Comparison of ENCODE assay signal across 17 mouse cellular contexts in genomic region chr5:57750320-57750719, GRCm38 (mm10).
"Had no signal": no experiment of that assay in that cellular context is flagged by ENCODE, and none has a peak within 500 bp of the region (broad histone marks: within the 10 kb centered on the region; RNA-seq: fewer than 3 reads in every experiment).

No protein-coding gene starts in this region.

- H3K4me1 ChIP-seq: neural tube, embryonic 12.5 days; neural tube, embryonic 13.5 days; neural tube, embryonic 15.5 days; stomach, embryonic 15.5 days had no signal

- DNase-seq: retina, postnatal 1 day; right cerebral cortex, adult 18-20 months; right cerebral cortex, postnatal 14 days; right cerebral cortex, postnatal 25 days; right cerebral cortex, postnatal 4 days; spleen, adult 18-20 months; thymus, adult 18-20 months; thymus, adult 2 months; thymus, postnatal 14 days; thymus, postnatal 25 days; thymus, postnatal 36 days; thymus, postnatal 4 days had no signal

- H3K27ac ChIP-seq: neural tube, embryonic 12.5 days; neural tube, embryonic 13.5 days; neural tube, embryonic 15.5 days; stomach, embryonic 15.5 days; stomach, postnatal 0 days had no signal

- H3K9me3 ChIP-seq: neural tube, embryonic 12.5 days; neural tube, embryonic 13.5 days; neural tube, embryonic 15.5 days; stomach, embryonic 15.5 days had no signal

- H3K4me2 ChIP-seq: neural tube, embryonic 12.5 days; neural tube, embryonic 13.5 days; neural tube, embryonic 15.5 days; stomach, embryonic 15.5 days had no signal

- H3K4me3 ChIP-seq: neural tube, embryonic 12.5 days; neural tube, embryonic 13.5 days; neural tube, embryonic 15.5 days; stomach, embryonic 15.5 days had no signal

- H3K36me3 ChIP-seq: neural tube, embryonic 12.5 days; neural tube, embryonic 13.5 days; neural tube, embryonic 15.5 days; stomach, embryonic 15.5 days had no signal

- H3K9ac ChIP-seq: neural tube, embryonic 12.5 days; neural tube, embryonic 13.5 days; neural tube, embryonic 15.5 days; stomach, embryonic 15.5 days had no signal

- H3K27me3 ChIP-seq: neural tube, embryonic 12.5 days; neural tube, embryonic 13.5 days; neural tube, embryonic 15.5 days; stomach, embryonic 15.5 days had no signal
